Mouse (Mus musculus) heart, embryonic 11.5 days (tissue): ENCODE measurements at regions not wholly inside any gene's neighbourhood (a gene's known extent, or its start where the extent isn't known, plus 50 kb on each side); places are given as distances from the start of the nearest gene placed in this dataset.

Experiments
- ATAC-seq: fragments of 200-750 bp; cut with Nextera tagmentation; replicated peaks from 2 replicates; pipeline ENCODE4 v1.8.0; 2017; ENCODE audit warnings: moderate library complexity; ENCODE audit not compliant: insufficient number of reproducible peaks, low FRiP score, low TSS enrichment
- H3K27ac ChIP-seq: fragments of 300-500 bp; sonication (generic); 2 replicates; pipeline ENCODE4 v1.5.1; 2014; ENCODE audit warnings: mild to moderate bottlenecking, low read depth, low read length
- H3K27me3 ChIP-seq: fragments of 300-500 bp; sonication (generic); 2 replicates; pipeline ENCODE4 v1.6.1; 2014; ENCODE audit warnings: mild to moderate bottlenecking, low read length, mixed read lengths; ENCODE audit not compliant: control insufficient read depth, insufficient read depth
- H3K36me3 ChIP-seq: fragments of 300-500 bp; sonication (generic); 2 replicates; pipeline ENCODE4 v1.6.1; 2014; ENCODE audit warnings: mild to moderate bottlenecking, low read length, moderate library complexity, mixed read lengths; ENCODE audit not compliant: control insufficient read depth, insufficient read depth
- H3K4me1 ChIP-seq: fragments of 300-500 bp; sonication (generic); 2 replicates; pipeline ENCODE4 v1.6.1; 2014; ENCODE audit warnings: low read length; ENCODE audit not compliant: control insufficient read depth, insufficient read depth
- H3K4me2 ChIP-seq: fragments of 300-500 bp; sonication (generic); 2 replicates; pipeline ENCODE4 v1.6.1; 2014; ENCODE audit warnings: mild to moderate bottlenecking, moderate library complexity
- H3K4me3 ChIP-seq: fragments of 300-500 bp; sonication (generic); 2 replicates; pipeline ENCODE4 v1.5.1; 2014; ENCODE audit warnings: low read depth, low read length
- H3K9ac ChIP-seq: fragments of 300-500 bp; sonication (generic); 2 replicates; pipeline ENCODE4 v1.6.1; 2014; ENCODE audit warnings: mild to moderate bottlenecking, low read depth, low read length, moderate library complexity
- H3K9me3 ChIP-seq: fragments of 300-500 bp; sonication (generic); replicated peaks from 2 replicates; pipeline ENCODE4 v1.6.1; 2016; ENCODE audit warnings: low read length; ENCODE audit not compliant: control insufficient read depth
- WGBS: fragments of 180-500 bp; shearing (Covaris S2); extraction: QIAGEN DNeasy Blood & Tissue Kit; methylation state at CpG from one replicate; pipeline ENCODE4 v1.1.7; 2014; ENCODE audit not compliant: insufficient replicate concordance; 5-methylcytosine and 5-hydroxymethylcytosine counted together

DNA sequence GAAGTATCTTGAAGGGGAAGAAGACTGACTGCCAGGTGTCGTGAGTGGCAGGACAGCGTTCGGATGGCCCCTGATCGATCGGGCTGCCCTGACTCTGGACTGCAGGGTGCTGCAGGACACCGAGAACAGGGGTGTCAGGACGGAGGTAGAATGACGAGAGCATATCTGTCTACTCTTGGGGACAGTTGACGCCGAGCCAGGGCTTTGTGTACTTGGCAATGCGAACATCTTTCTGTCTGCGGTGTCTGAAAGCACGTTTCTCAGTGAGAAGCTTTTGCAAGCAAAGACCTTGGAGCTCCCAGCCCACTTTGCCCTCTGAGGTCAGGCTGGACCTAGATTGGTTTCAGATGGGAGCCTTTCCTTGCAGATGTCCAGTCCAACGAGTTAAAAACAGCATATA, 144.9 kb downstream of the H2afy start:
- Histone ChIP-seq H3K4me1 (no peaks in the 10 kb centered on the region), H3K9me3 (no peaks in the 10 kb centered on the region), H3K9ac (no peak overlapping the region), H3K27ac (no peak overlapping the region), H3K36me3 (no peaks in the 10 kb centered on the region), H3K27me3 (0 out of 2 replicates have a peak, but pooled peaks cover 2% of the 10 kb centered on the region), H3K4me3 (no peak overlapping the region), H3K4me2 (no peak overlapping the region)
- no peak for ATAC-seq
- WGBS: 84% methylated on average over 14 of the region's 14 CpGs

GRCm38 (mm10) chr13:55990186-55990585, 146.0 kb downstream of the H2afy start:
- no peak overlapping the region for H3K9ac ChIP-seq
- no peaks in the 10 kb centered on the region for H3K36me3 ChIP-seq
- H3K4me3 ChIP-seq: no peak overlapping the region
- H3K4me1 ChIP-seq: no peaks in the 10 kb centered on the region
- no peak overlapping the region for H3K4me2 ChIP-seq
- no peak overlapping the region for H3K27ac ChIP-seq
- H3K9me3 ChIP-seq: no peaks in the 10 kb centered on the region
- 70% methylated on average over 6 of the region's 6 CpGs for WGBS
- 0 out of 2 replicates have a peak, but pooled peaks cover 1% of the 10 kb centered on the region for H3K27me3 ChIP-seq
- ATAC-seq: no peak

GRCm38 (mm10) chr13:55989401-55989800, 146.8 kb downstream of the H2afy start:
- no peak overlapping the region for H3K4me3 ChIP-seq
- no peak for ATAC-seq
- 37% methylated on average over 7 of the region's 7 CpGs for WGBS
- H3K9me3 ChIP-seq: no peaks in the 10 kb centered on the region
- H3K36me3 ChIP-seq: no peaks in the 10 kb centered on the region
- no peaks in the 10 kb centered on the region for H3K4me1 ChIP-seq
- H3K4me2 ChIP-seq: no peak overlapping the region
- H3K27ac ChIP-seq: no peak overlapping the region
- H3K27me3 ChIP-seq: peaks cover 3% of the 10 kb centered on the region; the same call in 1 of the 2 replicates
- H3K9ac ChIP-seq: no peak overlapping the region

- Histone ChIP-seq H3K27ac (no peak overlapping the region), H3K4me1 (no peaks in the 10 kb centered on the region), H3K4me3 (no peak overlapping the region), H3K4me2 (no peak overlapping the region; the same call in 1 of the 2 replicates), H3K27me3 (peaks cover 19% of the 10 kb centered on the region), H3K36me3 (no peaks in the 10 kb centered on the region), H3K9me3 (no peaks in the 10 kb centered on the region), H3K9ac (no peak overlapping the region)
- 22% methylated on average over 10 of the region's 10 CpGs for WGBS
- ATAC-seq: no peak
These were observed 149.4 kb upstream of the Pitx1 start for GRCm38 (mm10) chr13:55985396-55985795.

DNA sequence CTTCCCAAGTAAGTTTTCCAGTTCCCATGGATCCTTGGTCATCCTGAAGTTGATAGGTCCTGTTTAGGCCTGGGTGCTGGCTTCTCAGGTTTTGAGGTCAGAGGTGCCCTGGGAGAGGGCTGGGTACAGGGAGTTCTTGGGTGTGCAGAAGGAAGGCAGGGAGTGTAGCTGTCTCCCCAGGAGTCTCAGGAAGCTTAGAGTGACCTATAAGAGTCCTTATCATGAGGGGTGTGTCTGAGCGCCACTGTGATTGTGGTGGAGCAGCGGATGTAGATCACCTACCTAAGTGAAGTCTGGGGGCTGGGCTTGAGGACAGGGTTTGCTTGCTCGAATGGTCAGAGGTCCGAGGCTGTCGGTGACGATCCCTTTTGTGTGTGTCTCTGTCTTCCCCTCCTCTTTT, 148.8 kb upstream of the Pitx1 start:
- H3K27me3 ChIP-seq: peaks cover 19% of the 10 kb centered on the region
- H3K27ac ChIP-seq: no peak overlapping the region
- no peak overlapping the region for H3K4me3 ChIP-seq
- no peaks in the 10 kb centered on the region for H3K36me3 ChIP-seq
- no peaks in the 10 kb centered on the region for H3K9me3 ChIP-seq
- WGBS: 49% methylated on average over 6 of the region's 6 CpGs
- no peak overlapping the region for H3K9ac ChIP-seq
- no peak overlapping the region for H3K4me2 ChIP-seq
- ATAC-seq: no peak
- H3K4me1 ChIP-seq: no peaks in the 10 kb centered on the region

GRCm38 (mm10) chr13:55983851-55984250, 147.9 kb upstream of the Pitx1 start:
- Histone ChIP-seq H3K27ac (no peak overlapping the region), H3K36me3 (no peaks in the 10 kb centered on the region), H3K4me3 (no peak overlapping the region), H3K4me1 (no peaks in the 10 kb centered on the region), H3K9ac (no peak overlapping the region), H3K4me2 (no peak overlapping the region), H3K9me3 (no peaks in the 10 kb centered on the region), H3K27me3 (peaks cover 19% of the 10 kb centered on the region)
- ATAC-seq: no peak
- 47% methylated on average over 9 of the region's 9 CpGs for WGBS

GRCm38 (mm10) chr13:55981041-55981440, 145.0 kb upstream of the Pitx1 start:
- peaks cover 13% of the 10 kb centered on the region for H3K4me1 ChIP-seq
- no peak overlapping the region for H3K4me3 ChIP-seq
- H3K9ac ChIP-seq: no peak overlapping the region
- no peaks in the 10 kb centered on the region for H3K9me3 ChIP-seq
- no peaks in the 10 kb centered on the region for H3K36me3 ChIP-seq
- no peak overlapping the region for H3K27ac ChIP-seq
- H3K4me2 ChIP-seq: no peak overlapping the region
- ATAC-seq: no peak
- 54% methylated on average over 6 of the region's 6 CpGs for WGBS
- H3K27me3 ChIP-seq: peaks cover 19% of the 10 kb centered on the region

DNA sequence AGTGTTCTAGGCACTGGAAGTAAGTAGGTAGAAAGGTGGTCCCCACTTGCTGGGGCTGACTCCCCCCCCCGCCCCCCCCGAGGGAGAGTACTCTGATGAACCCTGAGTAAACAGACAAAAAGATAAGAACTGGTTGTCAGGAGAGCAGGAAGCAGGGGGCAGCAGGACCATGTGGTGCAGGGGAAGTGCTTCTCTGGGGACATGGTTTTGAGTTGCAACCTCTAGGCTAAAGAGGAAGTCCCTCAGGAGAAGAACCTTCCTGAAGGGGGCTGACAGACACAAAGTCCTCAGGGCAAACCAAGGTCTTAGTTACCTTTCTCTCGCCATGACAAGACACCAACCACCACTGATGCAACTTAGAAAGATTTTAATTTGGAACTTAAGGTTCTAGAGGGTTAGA, 141.9 kb upstream of the Pitx1 start:
- no peak overlapping the region for H3K9ac ChIP-seq

GRCm38 (mm10) chr13:55976911-55977381, 141.0 kb upstream of the Pitx1 start:
- Histone ChIP-seq H3K27ac (peak overlapping the region; percentile 65; the same call in 1 of the 2 replicates), H3K27me3 (no peaks in the 10 kb centered on the region; the same call in 1 of the 2 replicates), H3K9me3 (no peaks in the 10 kb centered on the region), H3K9ac (0 out of 2 replicates have a peak overlapping the region, but pooled peaks have one; percentile 40), H3K36me3 (no peaks in the 10 kb centered on the region), H3K4me3 (no peak overlapping the region), H3K4me1 (peaks cover 13% of the 10 kb centered on the region), H3K4me2 (peak overlapping the region; percentile 49)
- WGBS: 28% methylated on average over 10 of the region's 10 CpGs
- no peak for ATAC-seq

More for the DNA sequence above, 141.9 kb upstream of the Pitx1 start:
- H3K4me2 ChIP-seq: no peak overlapping the region
- WGBS: 57% methylated on average over 3 of the region's 3 CpGs
- H3K36me3 ChIP-seq: no peaks in the 10 kb centered on the region
- no peak overlapping the region for H3K4me3 ChIP-seq
- ATAC-seq: no peak
- no peak overlapping the region for H3K27ac ChIP-seq
- peaks cover 13% of the 10 kb centered on the region for H3K4me1 ChIP-seq
- no peaks in the 10 kb centered on the region for H3K9me3 ChIP-seq
- peaks cover 4% of the 10 kb centered on the region for H3K27me3 ChIP-seq
